Mouse (Mus musculus): ENCODE measurements around the gene Erich3. TPM values are rescaled to one million over a fixed set of nuclear protein-coding genes. Genes with fewer than 3 reads are reported as not detected.
"Not testable (repeated sequence)": the region's sequence is repeated elsewhere in the genome, so short reads cannot be mapped to it uniquely, and the experiment has no call there.

Gene Erich3
- under 1 TPM; 0.04 TPM for total RNA-seq (2021)
- long read RNA-seq, experiment 1, result 0 reads
- long read RNA-seq, experiment 2, result 0 reads

DNA sequence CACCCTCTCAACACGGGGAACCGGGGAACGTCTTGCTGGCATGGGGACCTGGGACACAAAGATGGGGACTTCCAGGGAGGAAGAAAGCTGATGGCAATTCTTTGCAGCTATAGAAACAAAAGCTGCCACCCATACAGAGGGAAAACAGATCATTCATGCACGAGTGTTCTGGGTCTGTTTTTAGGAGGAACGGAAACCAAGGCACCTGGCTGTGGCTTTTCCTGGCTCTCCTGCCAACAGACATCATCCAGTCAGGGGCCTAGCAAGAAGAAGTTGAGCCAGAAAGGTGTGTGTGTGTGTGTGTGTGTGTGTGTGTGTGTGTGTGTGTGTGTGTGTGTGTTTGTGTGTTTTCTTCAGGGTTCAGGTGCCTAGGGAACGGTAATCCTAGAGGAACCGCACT lies at the start of gene Erich3:
Gene Erich3 (plus strand): TSS at position 315 of the 400 bp plus-strand sequence.
- no peak for DNase-seq
- intact Hi-C loops (cut with DNase I; ENCODE audit: low total_unique reads), result no loop called here

DNA sequence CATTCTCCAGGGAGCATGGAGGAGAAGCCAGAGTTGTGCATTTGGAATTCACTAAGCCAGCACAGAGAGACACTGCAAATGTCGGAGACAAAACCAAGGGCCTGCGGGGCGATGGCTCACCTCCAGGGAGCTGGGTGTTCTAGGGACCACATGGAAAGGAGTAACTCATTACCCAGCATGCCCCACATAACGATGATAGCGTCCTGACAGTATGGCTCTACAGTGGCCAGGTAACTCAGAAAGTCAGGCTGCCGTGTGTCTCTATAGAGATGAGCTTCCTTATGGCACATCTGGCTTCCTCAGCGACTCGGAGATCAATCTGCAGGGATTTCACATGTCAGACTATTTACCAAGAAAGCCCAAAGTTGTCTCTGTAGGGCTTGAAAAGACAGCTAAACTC lies 48.9 kb upstream of the Erich3 start:
- intact Hi-C loops (cut with DNase I; ENCODE audit: low total_unique reads), result no loop called here
- no peak for DNase-seq

DNA sequence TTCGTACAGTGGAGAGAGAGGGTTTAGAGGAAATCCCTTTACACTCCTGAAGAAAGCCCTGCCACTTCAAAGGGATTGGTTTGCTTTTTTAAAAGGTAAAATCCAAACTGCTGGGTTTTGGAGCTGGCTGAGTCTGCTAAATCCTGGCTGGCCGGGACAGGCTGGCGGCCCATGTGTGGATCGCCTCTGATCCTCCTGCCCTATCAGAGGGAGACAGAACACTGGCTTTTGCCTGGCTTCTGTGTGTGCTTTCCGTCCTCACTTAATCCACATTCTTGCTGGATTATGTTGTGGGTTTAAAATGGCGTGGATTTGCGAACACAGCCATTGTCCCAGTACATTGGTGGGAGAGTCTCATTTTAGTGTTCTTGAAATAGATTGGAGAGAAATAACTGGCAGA lies 48.4 kb upstream of the Erich3 start:
- intact Hi-C loops (cut with DNase I; ENCODE audit: low total_unique reads), result no loop called here
- no peak for DNase-seq

DNA sequence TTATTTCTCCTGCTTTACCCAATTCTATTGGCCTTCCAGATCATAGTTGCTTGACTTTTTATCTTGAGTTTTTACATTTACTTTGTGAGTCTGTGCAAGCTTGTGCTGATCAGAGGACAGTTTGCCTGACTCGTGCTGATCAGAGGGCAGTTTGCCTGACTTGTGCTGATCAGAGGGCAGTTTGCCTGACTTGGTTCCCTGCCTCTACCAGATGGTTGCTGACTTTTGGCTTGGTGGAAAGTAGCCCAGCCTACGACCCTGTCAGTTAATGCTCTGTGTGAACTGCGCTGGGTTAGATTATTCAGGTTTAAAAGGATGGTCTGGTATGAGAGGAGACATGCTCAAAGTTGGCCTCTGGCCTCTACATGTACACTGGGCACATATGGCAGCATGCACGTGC lies 47.6 kb upstream of the Erich3 start:
- intact Hi-C loops (cut with DNase I; ENCODE audit: low total_unique reads), result no loop called here
- DNase-seq, result no peak

DNA sequence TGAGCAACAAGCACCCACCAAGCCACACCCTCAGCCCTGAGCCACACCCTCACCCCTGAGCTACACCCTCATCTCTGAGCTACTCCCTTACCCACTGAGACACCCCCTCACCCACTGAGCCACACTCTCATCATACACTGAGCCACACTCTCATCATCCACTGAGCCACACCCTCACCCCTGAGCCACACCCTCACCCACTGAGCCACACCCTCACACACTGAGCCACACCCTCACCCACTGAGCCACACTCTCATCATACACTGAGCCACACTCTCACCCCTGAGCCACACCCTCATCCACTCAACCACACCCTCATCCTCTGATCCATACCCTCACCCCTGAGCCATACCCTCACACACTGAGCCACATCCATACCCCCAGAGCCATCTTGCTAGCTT lies 35.4 kb upstream of the Erich3 start:
- no peak for DNase-seq
- intact Hi-C loops (cut with DNase I; ENCODE audit: low total_unique reads), result no loop called here

DNA sequence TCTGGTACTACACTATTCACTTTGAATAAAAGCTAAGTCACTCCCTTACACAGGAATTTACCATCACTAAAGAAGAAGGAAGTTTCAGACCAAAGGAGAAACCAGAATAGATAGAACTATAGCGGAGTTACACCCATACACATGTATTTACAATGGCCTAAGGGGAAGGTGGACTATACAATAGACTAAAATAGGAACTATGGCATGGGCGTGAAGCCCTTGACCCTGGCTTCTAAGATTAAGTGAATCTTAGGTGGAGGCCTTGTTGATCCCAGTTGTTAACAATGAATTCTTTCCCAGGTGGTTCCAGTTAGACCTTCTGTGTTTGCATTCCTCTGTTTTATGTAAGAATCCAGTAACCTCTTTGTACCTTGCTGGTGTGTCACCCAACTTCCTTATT lies 32.4 kb upstream of the Erich3 start:
- DNase-seq; intact Hi-C loops (cut with DNase I; ENCODE audit: low total_unique reads): not testable (repeated sequence)

DNA sequence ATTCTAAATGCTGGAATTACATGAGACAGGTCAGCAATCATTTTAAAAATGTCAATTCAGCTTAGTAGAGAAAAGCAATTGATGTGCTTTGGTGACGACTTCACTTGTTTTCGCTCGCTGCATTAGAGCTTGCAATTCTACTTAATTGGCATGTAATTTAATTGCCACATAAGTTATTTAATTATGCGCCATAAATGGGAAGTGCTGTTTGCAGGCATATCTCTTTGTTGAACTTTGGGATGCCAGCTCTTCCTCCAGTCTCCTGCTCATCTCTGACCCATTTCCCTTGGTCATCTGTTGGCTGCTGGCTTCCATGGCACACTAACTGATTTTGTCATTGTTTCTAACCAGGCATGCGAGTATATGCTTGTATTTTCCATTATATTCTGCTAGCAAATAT lies 30.6 kb upstream of the Erich3 start:
- intact Hi-C loops (cut with DNase I; ENCODE audit: low total_unique reads), result no loop called here
- DNase-seq, result no peak

DNA sequence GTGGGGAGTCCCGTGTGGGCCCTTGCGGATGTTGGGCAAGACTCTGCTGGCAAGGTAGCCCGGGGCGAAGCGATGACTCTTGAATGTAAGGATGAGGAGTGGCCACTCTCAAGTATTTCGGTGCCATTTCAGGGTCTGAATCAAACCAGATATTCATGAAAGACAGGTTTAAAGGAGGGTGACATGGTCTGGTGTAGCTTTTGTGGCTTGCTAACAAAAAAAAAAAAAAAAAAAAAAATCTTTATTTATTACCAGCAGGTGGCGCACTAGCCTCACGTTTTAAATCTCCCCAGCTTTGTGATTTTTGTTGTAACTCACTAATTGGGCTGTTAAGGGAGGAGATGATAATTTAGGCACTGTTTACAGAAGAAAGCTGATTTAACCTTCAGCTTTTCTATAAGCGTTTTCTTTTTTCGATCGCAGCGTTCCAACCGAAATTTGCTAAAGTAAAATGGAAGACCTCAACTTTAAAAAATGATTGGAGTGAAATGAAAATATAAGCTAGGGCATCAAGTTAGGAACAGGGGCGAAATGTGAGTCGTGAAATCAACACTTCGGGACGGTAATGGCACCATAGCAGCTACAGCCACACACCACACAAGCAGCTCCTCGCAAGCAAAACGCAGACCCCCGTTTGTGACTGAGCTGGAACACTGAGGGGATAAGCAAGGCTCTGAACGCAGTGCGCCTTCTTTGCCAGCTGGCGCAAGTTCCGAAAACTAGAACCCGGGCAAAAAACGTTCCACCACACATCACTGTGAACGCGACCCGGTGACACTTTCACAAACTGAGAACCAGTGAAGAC lies 16.8 kb upstream of the Erich3 start:
- intact Hi-C loops (cut with DNase I; ENCODE audit: low total_unique reads), result no loop called here
- no peak for DNase-seq

DNA sequence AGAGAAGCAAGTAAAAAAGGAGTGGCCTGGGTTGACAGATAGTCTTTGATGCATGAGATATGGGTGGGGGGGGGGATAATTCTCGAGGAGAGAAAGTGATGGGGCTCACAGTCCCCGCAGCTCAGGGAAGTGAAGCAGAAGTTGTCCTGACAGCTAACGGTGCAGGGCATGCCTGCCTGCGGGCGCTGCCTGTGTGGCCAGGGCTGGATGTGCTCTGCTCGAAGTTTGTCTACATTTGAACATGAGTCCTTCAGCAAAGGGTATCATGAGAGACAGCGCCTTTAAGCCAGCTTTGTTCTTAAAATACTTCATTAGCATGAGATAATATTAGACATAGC lies 16.2 kb upstream of the Erich3 start:
- DNase-seq, result no peak
- intact Hi-C loops (cut with DNase I; ENCODE audit: low total_unique reads), result no loop called here

DNA sequence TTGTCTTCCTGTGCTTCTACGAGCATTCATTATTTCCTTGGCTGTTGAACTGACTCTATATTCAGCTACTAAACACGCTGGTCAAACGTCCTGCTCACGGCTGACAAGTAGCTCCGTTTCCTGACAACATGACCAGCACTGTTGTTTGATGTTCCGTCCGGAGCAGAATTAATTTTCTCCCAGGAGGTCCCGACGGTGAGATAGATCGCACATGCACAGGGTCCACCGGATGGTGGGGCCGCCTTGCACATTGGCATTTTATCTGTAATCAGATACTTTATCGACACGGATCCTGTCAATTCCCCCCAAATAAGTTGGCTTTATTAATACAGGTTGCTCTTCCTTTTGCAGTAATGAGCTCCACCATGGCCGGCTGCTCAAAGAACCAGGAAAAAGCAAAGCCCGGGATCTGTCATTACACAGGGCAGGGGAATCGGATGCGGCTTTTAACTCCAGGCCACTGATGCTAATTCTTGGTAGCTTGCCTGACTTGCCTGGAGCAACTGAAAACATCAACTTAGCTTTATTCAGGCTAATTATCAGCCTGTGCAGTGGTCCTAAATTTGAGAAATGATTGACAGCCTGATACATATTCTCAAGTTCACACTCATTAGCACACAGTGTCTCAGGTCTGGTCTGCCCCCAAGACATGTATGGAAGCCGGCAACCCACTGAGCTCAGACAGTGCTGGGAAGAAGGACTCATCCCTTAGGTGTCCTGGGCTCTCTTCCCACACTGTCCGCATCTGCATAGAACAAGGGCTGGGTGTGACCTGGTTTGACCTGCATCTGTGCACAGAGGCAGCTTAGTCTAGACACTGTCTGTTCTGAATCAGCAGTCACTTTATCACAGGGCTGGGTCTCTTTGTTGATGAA lies 14.0 kb upstream of the Erich3 start:
- intact Hi-C loops (cut with DNase I; ENCODE audit: low total_unique reads), result no loop called here
- no peak for DNase-seq

DNA sequence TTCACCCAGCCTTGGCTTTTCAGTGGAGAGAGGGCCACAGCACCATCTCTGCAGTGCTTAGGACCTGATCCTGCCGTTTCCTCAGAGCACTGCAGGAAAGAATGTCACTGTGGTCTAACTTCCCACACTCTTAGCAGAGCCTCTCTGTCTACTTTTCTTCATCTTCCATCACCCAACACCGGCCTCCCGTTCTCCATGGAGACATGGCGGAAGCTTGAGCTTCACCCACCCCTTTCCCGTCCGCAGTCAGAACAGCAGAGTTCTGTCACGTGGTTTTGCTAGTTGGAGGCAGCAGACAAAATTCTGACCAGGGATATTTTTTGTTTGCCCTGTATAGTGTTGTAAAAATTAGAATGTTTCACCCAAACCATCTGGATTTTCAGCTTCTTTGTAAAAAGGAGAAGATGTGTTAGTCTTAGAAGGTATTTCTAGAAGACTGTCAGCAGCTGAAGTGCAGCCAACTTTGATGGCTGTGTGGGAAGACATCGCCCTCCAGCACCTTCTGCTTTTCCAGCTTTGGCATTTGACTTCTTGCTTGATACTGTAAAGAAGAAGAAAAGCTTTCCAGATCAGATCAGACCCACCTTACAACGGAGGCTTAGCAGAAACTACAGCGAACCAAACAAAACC lies 12.4 kb upstream of the Erich3 start:
- intact Hi-C loops (cut with DNase I; ENCODE audit: low total_unique reads), result no loop called here
- DNase-seq, result no peak

DNA sequence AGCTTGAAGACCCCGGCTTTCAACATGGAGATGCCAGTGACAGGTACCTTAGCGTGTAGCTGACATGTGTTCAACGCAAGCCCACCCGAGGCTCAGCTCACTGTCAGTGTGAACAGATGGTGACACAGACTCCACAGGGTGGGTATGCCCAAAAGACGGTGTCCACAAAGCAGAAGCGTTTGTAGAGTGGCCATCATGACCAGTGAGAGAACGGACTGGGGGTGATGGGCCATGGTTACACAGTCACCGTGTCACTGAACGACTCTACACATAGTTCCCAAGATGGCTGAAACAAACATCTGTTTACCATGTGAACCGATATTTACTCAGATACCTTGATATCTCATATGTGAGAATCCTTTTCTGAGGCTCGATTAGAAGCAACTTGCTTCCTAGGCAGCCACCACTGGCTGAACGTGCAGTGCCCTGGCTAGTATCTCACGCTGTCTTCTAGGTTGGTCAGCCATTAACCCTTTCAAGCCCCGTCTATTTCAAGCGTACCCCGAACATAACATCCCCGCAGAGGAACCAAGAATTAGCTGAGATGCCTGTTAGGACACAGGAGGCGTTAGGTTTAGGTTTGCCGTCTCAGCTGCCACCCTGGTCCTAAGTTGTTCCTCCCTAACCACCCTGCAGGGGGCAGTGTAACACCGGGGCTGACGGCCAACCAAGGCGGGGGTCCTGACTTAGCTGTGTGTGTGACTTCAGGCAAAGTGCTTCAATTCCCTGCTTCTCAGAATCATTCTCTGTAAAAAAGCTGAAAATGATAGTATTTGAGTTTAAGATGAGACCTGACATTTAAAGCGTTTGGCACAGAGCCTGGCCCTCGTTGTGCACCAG lies 10.9 kb upstream of the Erich3 start:
- peak; percentile 26 for DNase-seq
- intact Hi-C loops (cut with DNase I; ENCODE audit: low total_unique reads), result no loop called here

DNA sequence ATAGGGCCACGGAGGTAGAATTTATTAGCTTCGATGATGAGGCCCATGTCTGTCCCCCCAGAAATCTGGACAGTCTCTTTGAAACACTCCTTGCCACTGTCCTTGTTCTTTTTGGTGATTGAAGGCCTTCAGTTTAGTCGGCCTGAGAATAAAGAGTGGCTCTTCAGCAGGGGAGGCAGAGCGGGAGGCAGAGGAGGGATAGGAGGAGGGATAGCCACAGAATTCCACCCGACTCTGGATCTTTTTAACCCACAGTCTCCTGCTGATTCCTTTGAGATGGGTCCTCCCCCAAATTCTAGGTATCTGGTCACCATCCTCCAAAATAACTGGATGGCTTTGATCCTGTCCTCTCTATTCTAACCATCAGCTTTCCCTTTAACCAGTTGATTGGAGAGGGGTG lies 10.2 kb upstream of the Erich3 start:
- intact Hi-C loops (cut with DNase I; ENCODE audit: low total_unique reads), result no loop called here
- DNase-seq, result no peak

DNA sequence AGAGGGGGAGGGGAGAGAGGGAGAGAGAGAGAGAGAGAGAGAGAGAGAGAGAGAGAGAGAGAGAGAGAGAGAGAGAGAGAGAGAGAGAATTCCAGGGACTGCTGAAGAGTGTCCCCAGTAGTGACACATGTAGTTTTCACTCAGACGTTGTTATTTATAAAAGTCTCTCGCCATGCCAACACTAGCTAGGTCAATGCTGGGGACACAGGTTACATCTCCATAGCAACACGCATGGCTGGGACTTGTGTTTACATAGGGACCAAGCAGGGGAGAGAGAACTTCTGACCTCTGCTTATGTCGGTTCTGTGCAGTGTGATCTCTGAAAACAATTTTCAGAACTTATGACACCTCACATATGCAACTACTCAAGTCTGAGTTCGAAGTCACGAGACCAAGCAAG lies 9.4 kb upstream of the Erich3 start:
- no peak for DNase-seq
- intact Hi-C loops (cut with DNase I; ENCODE audit: low total_unique reads), result no loop called here

DNA sequence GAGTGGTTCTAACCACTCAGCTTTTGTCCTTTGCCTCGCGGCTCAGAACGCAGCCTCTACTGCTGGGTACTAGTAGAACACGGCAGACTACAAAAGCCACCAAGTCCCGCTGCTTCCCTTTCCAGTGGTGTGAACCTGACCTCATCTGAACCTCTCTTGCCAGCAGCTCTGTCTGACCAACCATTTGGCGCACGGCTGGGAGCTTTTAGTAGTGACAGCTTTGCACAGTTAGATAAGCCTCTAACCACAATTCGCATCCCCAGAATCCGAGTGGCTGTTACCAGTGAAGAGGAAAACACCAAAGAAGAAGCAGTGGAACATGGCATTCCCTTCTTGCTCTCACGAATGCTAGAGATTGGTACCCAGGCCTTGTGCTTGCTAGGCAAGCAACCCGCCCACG lies 8.8 kb upstream of the Erich3 start:
- no peak for DNase-seq

DNA sequence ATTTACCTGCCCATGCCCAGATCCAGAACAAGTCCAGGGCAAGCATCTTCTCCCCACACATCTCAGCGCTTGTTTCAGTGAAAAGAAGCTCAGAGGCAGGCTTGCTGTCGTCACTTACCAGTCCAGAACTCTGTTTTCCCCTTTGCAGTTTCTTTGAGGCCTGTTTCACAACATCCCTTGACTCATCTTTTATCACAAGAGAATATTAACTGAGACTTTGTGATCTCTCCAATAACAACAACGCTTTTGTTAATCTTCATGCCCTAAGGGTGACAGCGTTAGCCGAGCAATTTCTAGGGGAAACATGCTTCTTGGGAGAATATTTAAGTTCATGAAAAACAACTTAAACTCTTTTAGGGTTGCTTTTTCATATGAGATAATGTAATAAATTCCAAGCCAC lies 7.9 kb upstream of the Erich3 start:
- intact Hi-C loops (cut with DNase I; ENCODE audit: low total_unique reads), result no loop called here
- no peak for DNase-seq

More for the DNA sequence above, 8.8 kb upstream of the Erich3 start:
- intact Hi-C loops (cut with DNase I; ENCODE audit: low total_unique reads), result no loop called here

DNA sequence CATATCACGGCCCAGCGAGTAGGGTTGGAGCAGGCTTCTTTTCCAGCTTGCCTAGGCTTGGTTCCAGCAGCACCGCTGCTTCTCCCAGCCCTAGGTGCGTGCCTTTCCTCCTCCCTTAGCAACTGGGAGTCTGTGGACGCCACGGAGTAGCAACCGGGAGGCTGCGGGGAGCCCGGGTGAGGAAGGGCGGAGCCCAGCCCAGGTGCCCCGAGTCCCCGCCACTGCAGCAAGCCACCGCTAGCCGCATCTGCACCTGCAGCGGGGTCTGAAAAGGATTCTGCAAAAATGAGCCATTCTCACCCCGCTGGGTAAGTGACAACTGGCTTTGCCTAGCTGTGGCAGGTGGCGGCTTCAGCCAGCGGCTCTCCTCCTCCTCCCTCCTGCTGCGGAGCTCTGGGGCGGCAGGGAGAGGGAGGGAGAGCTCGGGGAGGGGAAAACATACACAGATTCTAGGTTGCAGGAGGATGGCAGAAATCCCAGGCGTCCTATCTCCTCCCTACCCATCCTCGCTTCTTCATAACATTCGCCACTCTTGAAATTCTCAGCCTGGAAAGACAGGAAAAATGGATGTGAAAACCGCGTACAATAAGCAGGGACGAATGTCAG lies 420 bp downstream of the Erich3 start:
- no peak for DNase-seq
- intact Hi-C loops (cut with DNase I; ENCODE audit: low total_unique reads), result no loop called here

DNA sequence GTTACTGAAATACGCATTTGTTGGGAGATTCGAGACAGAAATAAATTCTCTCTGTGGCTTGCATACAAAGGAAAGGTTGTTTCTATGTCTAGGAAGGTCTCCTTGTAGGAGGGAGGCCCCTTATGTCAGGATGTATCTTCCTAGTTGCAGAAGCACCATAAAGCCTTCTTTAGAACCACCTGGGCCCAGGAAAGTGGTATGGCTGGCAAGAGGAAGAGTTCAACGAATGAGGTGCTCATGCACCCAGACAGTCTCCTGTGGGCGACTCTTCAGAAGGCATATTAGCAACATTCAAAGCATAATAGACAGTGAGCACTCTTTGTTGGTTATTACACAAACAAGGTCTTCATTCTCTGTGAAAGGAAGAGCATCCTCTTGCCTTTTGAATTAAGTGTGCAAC lies 977 bp downstream of the Erich3 start:
- DNase-seq, result no peak
- intact Hi-C loops (cut with DNase I; ENCODE audit: low total_unique reads), result no loop called here

DNA sequence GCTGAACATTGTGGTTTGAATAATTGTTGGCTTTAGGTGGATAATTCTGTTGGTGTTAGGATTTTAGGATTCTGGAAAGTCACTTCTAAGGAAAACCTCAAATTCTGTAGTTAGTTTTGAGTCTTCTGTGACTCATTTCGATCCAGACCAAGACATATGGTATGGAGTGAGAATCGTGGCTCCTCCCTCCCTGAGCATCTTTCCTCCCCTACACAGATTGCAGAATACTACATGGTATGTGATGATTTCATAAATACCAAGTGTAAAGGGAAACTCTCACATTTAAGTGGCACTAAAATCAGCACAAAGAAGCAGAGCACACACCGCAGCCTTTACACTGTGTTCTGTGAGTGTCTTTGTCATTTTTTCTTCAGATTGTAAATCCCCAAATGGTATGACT lies 4.8 kb downstream of the Erich3 start:
- no peak for DNase-seq
- intact Hi-C loops (cut with DNase I; ENCODE audit: low total_unique reads), result no loop called here

Measured in gastrocnemius, postnatal 14 days (tissue).